Mouse (Mus musculus): ENCODE data around the gene Ralb.

The Ralb gene

DNA sequence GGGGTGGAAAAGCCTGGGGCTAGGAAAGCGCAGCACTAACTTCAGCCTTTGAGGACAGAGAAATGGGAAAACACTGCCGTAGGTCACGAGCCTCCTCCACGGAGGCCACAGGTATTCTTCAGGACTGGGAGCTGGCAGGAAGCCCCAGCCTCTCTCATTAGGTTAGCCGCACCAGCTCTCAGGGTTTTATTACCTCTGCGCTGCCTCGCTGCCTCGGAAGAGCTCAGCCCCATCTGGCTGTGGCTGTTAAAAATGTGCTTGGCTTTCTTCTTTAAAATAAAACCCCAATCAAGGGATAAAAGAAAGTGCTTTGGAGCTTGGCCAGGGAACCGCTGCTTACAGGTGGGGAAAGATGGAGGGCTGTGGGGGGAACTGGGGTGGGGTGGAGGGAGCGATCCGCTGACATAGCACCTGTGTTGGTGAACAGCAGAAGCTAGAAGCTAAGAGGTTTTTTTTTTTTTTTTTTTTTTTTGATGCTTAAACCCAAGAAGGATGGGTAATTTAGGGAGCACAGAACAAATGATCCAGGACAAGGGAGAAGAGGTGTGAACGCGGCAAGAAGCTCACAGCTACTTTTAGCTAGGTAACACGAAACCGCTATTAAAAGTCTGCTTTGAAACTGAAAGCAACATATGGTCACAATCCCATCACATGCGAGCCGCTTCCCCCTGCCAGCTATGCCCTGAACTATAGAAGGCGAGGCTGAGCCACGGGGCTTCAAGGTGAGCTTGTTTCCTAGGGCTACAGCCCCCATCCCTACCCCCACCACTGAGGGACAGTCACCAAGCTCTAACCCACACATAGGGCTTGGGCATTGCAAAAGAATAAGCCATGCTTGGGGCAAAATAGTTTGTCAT is 47.7 kb downstream of the Ralb start:
- ChIA-PET CTCF (interaction anchor here (0.5 to 2.6 kb wide), 32 partner anchors 12 to 697 kb away, joined by 3 to 15 read pairs (median 4); partner anchors contain the start of gene Gli2 (in 1 of the 4)), POLR2A (interaction anchor here (0.6 to 1.8 kb wide), 12 partner anchors 11 to 468 kb away, joined by 3 to 7 read pairs (median 3); no protein-coding TSS in a partner anchor)

DNA sequence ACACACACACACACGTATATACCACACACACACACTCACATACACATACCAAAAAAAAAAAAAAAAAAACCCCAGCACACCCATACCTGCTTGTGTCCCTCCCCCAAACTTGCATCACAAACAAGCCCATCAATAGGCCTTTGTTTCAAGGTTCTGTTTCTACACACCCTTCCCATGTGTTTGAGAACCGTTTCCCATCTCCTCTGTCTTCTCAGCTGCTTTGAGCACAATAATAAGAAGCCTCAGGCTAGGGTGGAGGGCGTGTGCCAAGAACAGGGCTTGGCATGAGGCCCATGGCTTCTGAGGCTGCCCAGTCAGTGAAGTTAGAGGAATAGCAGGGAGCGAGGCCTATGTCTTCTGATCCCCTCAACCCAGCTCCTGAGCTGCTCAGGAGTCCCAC is 50.9 kb downstream of the Ralb start:
- ChIA-PET CTCF (interaction anchor here in 3 of 4 experiments (0.5 to 1.1 kb wide), 6 partner anchors 27 to 862 kb away, joined by 3 to 12 read pairs (median 4); no protein-coding TSS in a partner anchor), POLR2A (interaction anchor here in 2 of 4 experiments (0.8 to 1.4 kb wide), 4 partner anchors 9 to 398 kb away, joined by 3 to 6 read pairs (median 6); no protein-coding TSS in a partner anchor)

DNA sequence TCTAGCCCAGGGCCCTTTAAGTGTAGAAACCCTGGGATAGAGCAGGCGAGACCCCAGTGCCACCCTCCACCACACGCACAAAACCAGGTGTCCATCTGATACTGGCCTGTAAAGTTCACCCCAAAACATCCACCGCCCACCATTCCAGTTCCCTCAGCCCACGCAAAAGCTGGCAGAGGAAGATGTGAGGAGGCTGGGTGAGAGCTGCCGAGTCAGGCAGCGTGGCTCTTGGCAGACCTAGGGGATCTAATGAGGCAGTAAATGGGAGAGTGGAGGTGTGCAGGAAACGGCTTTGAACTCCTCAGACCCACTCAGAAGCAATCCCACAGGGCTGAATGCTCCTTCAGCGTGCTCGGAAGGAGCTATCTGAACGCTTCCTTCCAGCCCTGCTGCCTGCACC is 53.2 kb downstream of the Ralb start:
- ChIA-PET POLR2A (interaction anchor here in 2 of 4 experiments (0.5 to 1.5 kb wide), 5 partner anchors 9 to 425 kb away, joined by 3 to 5 read pairs (median 4); no protein-coding TSS in a partner anchor), CTCF (interaction anchor here (0.5 to 1.4 kb wide), 5 partner anchors 30 to 363 kb away, joined by 3 to 8 read pairs (median 3); no protein-coding TSS in a partner anchor)

DNA sequence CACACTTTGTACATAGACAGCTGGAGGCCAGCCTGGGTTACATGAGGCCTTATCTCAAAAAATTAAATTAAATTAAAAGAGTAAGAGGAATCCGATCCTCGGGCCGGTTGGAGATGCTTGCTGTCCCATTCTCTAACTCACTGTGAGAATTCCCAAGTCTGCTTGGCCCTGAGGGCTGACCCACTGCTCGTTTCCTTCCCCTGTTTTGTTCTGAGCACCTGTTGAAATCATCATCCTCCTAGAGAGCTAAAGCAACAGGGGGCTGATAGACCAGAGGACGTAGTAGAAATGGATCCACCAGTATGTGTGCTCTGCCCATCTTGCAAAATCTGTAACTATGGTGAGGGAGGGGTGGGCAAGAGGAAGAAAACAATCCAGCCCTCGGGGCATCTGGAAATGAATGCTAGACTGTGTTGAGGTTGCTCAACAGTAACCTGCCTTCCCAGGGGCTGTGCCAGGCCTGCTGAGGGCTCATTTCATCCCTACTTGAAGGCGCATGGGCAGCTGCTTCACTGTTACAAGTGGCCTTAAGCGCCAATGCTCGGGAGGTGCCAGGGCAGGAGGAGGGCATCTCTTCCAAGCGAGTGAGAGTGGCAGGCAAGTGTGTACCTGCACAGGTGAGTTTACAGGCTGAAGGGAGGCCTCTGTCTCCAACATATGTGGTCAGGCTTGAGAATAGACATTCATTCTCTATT is 53.8 kb downstream of the Ralb start:
- ChIA-PET POLR2A (interaction anchor here in 2 of 4 experiments (0.5 to 1.5 kb wide), 4 partner anchors 9 to 353 kb away, joined by 3 to 4 read pairs (median 3); no protein-coding TSS in a partner anchor), CTCF (interaction anchor here in 3 of 4 experiments (0.5 to 1.4 kb wide), 4 partner anchors 30 to 363 kb away, joined by 3 read pairs; no protein-coding TSS in a partner anchor)

DNA sequence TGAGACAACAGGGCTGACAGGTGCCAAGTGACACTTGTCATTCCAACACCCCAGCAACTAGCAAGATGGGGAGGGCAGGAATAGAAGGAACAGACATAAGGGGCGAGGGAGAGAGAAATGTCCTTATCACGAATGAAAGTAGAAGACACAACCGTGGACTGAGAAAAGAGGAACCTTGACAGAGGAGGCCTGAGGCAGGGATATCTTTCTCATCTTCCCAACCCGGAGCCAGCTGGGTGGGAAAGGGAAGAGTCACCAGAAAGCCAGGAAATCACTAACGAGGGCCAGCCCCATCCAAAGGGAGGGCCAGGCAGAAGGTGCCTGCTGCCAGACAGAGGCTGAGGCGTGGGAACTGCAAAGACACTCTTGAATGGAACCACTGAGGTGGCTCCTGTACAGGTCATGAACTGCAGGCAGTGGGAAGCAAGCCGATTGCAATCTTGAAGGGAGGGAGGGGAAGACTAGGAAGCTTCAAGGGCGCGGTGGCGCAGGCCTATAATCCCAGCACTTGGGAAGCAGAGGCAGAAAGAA is 57.8 kb downstream of the Ralb start:
- POLR2A ChIA-PET: interaction anchor here in 1 of 4 experiments (1.5 kb wide), 1 partner anchor 8 kb away, joined by 10 read pairs; no protein-coding TSS in a partner anchor
- CTCF ChIA-PET: interaction anchor here in 3 of 4 experiments (0.7 to 1.1 kb wide), 4 partner anchors 11 to 360 kb away, joined by 3 to 9 read pairs (median 4); no protein-coding TSS in a partner anchor

DNA sequence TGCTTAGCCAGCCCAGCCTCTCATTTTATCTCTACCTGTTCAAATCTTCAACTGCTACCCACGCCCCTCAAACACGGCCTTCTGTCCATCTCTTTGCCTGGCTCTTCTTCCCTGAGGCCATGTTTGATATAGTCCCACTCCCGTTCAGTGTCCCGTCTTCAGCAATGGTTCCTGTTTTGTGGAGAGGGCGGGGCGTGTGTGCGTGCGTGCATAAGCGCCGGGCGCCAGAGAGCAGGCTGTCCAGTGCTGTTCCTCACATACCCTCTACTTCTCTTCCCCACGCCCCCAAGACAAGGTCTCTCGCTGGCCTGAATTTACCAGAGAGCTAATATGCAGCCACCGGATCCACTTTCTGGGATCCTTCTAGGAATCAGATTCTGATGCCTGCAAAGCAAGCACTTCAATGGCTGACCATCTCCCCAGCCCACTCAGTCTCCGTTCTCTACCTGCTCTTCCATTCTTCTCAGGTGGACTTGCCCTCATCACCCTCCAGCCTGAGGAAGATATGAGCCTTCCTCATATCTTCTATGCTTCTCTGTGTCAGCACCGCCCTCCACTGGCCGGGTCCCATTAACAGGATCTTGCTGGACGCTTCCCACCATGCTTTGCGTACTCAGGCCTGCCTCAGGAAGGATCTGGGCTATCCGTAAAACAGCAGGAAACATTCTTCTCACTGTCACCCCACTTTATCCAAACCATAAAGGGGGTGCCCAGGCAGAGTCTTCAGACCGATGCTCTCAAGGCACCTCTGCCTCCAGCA is 60.8 kb downstream of the Ralb start:
- CTCF ChIA-PET: interaction anchor here in 2 of 4 experiments (0.6 to 1.9 kb wide), 6 partner anchors 15 to 994 kb away, joined by 3 to 10 read pairs (median 3); no protein-coding TSS in a partner anchor
- POLR2A ChIA-PET: interaction anchor here in 3 of 4 experiments (0.5 to 1.4 kb wide), 6 partner anchors 10 to 78 kb away, joined by 3 to 6 read pairs (median 3); no protein-coding TSS in a partner anchor

DNA sequence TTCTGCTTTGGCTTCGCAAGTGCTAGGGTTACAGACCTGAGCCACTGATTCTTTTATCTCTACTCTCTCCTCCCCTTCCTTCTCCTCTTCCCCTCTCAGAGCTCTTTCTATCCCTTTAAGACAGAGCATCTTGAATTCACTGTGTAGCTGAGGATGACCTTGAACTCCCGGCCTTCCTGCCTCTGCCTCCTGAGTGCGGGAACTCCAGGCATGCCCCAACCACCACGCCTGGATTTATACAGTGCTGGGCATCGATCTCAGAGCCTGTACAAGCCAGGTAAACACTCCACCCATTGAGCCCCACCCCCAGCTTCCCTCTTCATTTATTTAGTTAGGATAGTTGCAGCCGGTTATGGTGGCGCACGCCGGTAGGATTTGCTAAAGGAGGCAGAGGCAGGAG is 61.7 kb downstream of the Ralb start:
- POLR2A ChIA-PET: interaction anchor here (0.5 to 1.5 kb wide), 7 partner anchors 9 to 54 kb away, joined by 3 to 4 read pairs (median 4); partner anchors contain the start of gene Inhbb (in 1 of the 4)
- CTCF ChIA-PET: interaction anchor here in 2 of 4 experiments (1.3 to 1.9 kb wide), 5 partner anchors 16 to 349 kb away, joined by 3 to 10 read pairs (median 4); no protein-coding TSS in a partner anchor

DNA sequence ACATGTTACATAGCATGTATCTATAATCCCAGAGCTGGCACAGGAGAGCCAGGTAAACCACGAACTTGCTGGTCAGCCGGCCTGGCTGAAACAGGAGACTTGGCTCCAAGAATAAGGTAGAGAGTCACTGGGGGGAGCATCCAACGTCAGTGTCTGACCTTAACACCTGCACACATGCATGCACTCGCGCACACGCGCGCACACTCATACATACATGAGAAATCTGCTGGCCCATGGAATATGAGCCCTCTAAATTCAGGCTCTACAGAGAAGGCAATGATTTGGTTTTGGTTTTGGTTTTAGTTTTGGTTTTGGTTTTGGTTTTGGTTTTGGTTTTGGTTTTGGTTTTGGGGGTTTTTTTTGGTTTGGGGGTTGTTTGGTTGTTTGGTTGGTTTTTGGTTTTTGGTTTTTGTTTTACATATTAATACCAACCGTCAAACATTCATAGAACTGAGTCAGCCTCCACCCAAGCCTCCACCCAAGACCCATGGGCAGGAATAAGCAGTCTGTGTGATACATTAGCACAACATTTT is 66.4 kb downstream of the Ralb start:
- POLR2A ChIA-PET: no interaction called here

DNA sequence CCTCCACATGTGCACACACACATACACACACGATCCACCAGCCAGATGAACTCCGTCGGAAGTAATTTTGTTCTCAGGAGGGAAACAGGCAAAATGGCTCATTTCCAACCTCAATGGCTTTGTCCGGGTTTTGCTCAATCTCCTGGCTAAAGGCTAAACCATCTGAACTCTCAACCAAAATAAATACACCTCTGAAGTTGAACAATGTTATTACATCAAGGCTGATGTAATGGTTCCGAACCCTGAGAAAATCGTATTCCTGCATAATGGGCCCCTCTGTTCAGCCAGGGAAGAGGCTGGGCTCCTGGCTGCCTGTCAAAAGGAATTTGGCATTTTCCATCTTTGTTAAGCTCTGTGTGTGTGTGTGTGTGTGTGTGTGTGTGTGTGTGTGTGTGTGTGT is 67.2 kb downstream of the Ralb start:
- POLR2A ChIA-PET: interaction anchor here in 2 of 4 experiments (0.5 to 0.8 kb wide), 2 partner anchors 19 to 59 kb away, joined by 3 to 4 read pairs; no protein-coding TSS in a partner anchor
- CTCF ChIA-PET: interaction anchor here in 2 of 4 experiments (0.7 to 1.1 kb wide), 3 partner anchors 20 to 229 kb away, joined by 3 read pairs; no protein-coding TSS in a partner anchor

More for the DNA sequence above, 66.4 kb downstream of the Ralb start:
- CTCF ChIA-PET: interaction anchor here in 2 of 4 experiments (0.6 to 1.0 kb wide), 5 partner anchors 8 to 615 kb away, joined by 3 to 5 read pairs (median 3); no protein-coding TSS in a partner anchor

DNA sequence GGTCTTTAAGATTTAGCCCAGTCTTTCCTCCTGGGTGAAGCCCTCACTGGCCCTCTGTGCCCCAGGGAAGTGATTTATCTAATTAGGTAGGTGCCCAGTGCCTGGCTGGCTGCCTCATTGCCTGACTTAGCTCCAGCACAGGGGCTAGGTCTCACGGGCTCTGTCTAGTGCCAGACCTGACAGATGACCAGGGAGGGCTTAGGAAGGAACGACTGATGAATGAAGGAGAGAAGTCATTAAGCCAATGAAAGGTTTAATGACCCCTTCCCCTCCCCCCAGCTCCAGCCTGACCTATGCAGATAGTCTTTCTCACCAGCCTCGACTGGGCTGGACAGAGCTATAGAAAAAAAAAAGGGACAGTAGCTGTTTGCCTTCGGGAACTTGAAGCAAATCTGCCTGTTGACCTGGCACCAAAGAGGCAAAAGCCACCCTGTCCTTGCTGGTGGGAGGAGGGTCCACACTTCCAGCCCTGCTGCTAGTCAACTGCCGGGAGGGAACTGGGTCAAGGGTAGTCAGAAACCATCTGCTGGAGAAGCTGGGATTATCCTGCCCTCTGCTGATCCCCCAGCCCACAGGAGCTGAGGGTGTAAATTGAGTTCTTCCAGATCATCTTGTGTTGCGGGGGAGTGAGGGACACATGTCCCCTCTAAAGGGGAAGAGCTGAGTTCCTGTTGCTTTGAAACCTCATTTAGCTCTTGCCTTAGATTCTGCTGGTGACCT is 80.3 kb downstream of the Ralb start:
- ChIA-PET CTCF (interaction anchor here (0.5 to 1.4 kb wide), 11 partner anchors 34 to 653 kb away, joined by 3 to 4 read pairs (median 3); no protein-coding TSS in a partner anchor), POLR2A (interaction anchor here in 2 of 4 experiments (0.6 to 1.1 kb wide), 2 partner anchors 36 to 135 kb away, joined by 5 read pairs; no protein-coding TSS in a partner anchor)

DNA sequence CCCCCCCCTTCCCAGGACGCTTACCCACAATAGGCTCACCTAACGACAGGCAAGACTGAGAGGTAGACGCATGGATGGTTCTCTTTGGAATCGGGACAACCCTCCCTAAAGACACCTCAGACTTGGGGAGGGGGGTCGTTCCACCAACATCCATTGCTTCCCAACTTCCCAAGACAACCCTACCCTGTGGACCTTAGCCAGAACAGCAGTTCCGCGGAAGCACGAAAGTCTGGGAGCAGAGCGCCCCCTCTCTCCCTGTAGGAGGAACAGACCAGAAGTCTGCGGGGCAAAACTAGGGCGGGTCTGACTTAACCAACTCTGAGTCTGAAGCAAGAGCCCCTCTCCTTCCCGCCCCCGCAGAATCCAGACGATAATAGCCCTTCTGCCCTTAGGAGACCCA is 81.1 kb downstream of the Ralb start:
- ChIA-PET POLR2A (interaction anchor here in 1 of 4 experiments (0.6 kb wide), 1 partner anchor 134 kb away, joined by 5 read pairs; no protein-coding TSS in a partner anchor), CTCF (interaction anchor here in 2 of 4 experiments (0.6 to 1.4 kb wide), 3 partner anchors 35 to 463 kb away, joined by 3 read pairs; no protein-coding TSS in a partner anchor)

DNA sequence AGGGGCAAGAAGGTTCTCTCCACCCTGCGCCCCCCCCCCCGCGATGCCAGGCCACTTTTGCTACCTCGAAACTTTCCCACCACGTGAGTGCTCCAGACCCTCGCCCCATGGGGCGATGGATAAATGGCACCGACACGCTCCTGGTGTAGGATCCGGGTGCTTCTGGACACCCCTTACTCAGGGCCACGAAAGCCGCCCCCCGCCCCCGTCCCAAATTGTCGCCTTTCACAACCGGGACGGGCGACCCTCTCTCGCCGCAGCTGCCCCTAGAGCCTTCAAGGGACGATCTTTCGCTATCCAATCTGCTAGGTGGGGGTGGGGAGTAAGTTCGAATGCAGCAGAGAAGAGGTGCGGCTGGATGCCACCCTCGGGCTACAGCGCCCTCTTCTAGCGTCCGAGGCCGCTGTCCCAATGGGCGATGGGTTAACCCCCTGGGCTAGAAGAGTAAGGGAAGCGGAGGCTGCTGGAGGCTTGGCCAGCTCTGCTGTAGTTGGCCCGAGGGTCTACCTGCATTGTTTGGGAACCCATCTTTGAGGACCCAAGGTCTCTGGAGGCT is 82.1 kb downstream of the Ralb start:
- CTCF ChIA-PET: interaction anchor here in 3 of 4 experiments (0.6 to 0.7 kb wide), 3 partner anchors 25 to 1126 kb away, joined by 3 to 6 read pairs (median 5); no protein-coding TSS in a partner anchor
- POLR2A ChIA-PET: interaction anchor here in 2 of 4 experiments (0.6 kb wide), 3 partner anchors 20 to 302 kb away, joined by 3 read pairs; no protein-coding TSS in a partner anchor

DNA sequence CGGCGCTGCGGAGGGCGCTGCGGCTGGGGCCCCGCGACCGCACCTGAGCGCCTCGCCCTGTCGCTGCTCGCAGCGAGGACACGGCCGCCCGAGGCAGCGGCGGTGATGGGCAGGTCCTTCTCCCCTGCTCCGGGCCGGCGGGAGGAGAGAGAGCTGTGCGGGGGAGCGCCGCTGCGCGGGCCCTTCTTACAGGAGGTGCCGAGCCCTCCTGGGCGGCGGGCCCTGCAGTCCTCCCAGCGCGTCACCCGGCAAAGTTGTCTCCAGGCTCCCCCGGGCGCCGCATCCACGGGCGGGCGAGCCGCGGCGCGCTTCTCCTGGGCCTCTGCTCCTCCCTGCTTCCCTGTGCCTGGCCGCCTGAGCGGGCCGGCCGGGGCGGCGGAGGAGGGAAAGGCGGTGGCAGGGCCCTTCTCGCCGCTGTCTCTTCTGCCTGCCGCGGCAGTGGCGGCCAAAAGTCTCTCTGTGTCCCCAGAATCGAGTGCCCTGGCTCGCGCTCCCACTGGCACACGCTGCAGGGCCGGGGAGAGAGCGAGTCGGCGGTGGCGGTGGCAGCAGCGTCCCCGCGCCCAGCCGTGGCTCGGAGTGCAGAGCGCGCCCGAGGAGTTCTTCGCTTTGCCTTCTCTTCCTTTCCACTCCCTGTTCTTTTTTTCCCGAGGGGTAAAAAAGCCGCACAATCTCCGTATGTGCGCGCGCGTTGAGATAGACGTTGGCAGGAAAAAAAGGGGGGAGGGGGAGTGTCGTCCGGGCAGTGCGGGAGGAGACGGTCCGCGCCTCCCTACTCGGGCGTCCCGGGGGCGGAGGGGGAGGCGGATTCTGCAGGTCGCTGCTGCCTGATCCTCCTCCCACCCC is 82.8 kb downstream of the Ralb start, which contains the start of gene Inhbb:
Gene Inhbb, minus strand, starts transcription at position 673 of the 846 bp plus-strand sequence.
- POLR2A ChIA-PET: interaction anchor here (0.6 to 1.6 kb wide), 12 partner anchors 11 to 368 kb away, joined by 3 to 5 read pairs (median 3); no protein-coding TSS in a partner anchor

DNA sequence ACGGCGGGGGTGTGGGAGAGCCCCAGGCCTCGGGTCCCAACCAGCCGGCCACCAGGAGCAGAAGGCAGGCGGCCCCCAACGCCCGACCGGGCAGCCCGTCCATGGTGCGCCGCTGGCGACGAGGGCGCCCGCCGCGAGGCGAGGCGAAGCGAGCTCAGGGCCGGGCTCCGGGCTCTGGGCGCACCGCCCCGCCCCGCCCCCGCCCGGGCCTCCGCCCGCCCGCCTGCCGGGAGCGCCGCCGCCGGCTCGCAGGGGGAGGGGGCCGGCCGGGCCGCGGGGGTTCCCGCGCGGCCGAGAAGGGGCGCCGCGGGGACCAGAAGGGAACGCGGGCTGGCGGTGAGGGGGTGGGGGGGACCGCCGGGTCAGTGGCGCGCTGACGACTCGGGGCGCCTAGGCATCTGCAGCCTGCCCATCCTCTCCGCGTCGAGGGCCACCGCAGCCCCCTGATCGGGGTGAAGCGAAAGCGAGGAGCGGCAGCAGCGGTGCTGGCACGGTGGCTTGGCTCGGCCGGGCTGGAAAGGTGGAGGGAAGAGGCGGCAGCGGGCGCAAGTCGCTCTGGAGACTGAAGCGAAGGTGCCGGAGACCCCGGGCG is 83.5 kb downstream of the Ralb start:
- ChIA-PET CTCF (interaction anchor here in 1 of 4 experiments (0.6 to 0.8 kb wide), 2 partner anchors 16 to 30 kb away, joined by 3 to 5 read pairs; no protein-coding TSS in a partner anchor), POLR2A (interaction anchor here (0.6 to 1.6 kb wide), 17 partner anchors 10 to 844 kb away, joined by 3 to 5 read pairs (median 3); no protein-coding TSS in a partner anchor)

More for the DNA sequence above, 82.8 kb downstream of the Ralb start, which contains the start of gene Inhbb:
- CTCF ChIA-PET: interaction anchor here in 3 of 4 experiments (0.5 to 0.6 kb wide), 3 partner anchors 61 to 339 kb away, joined by 3 to 4 read pairs (median 3); no protein-coding TSS in a partner anchor
